Mouse (Mus musculus) brain, embryonic 18.5 days (tissue): ENCODE results near the gene Tigd2.
A peak's percentile ranks its signal among the peaks of the same experiment; 100 is the strongest.
"Not testable (repeated sequence)": the region's sequence is repeated elsewhere in the genome, so short reads cannot be mapped to it uniquely, and the experiment has no call there.

Source experiments
- DNase-seq: peaks from one replicate; pipeline ENCODE4 v3.0.0-alpha.2; 2012; ENCODE audit warnings: low read depth, low spot score

Gene Tigd2

GRCm38 (mm10) chr6:59208685-59209298 is at the start of gene Tigd2:
TSS of gene Tigd2 (plus strand) at chr6:59208870.
- DNase-seq, result peak; percentile 82

GRCm38 (mm10) chr6:59161801-59162478 is 46.7 kb upstream of the Tigd2 start:
- no peak for DNase-seq

GRCm38 (mm10) chr6:59162887-59163286 is 45.8 kb upstream of the Tigd2 start:
- no peak for DNase-seq

GRCm38 (mm10) chr6:59163407-59163806 is 45.3 kb upstream of the Tigd2 start:
- no peak for DNase-seq

- no peak for DNase-seq
Measured at GRCm38 (mm10) chr6:59168939-59169338, 39.7 kb upstream of the Tigd2 start.

- no peak for DNase-seq
Measured at GRCm38 (mm10) chr6:59171230-59171629, 37.4 kb upstream of the Tigd2 start.

GRCm38 (mm10) chr6:59173940-59174339 is 34.7 kb upstream of the Tigd2 start:
- DNase-seq, result no peak

GRCm38 (mm10) chr6:59178051-59178450 is 30.6 kb upstream of the Tigd2 start:
- DNase-seq, result no peak

GRCm38 (mm10) chr6:59180376-59180996 is 28.2 kb upstream of the Tigd2 start:
- DNase-seq, result peak; percentile 59

GRCm38 (mm10) chr6:59185010-59185699 is 23.5 kb upstream of the Tigd2 start:
- no peak for DNase-seq

- no peak for DNase-seq
Measured at GRCm38 (mm10) chr6:59190006-59190405, 18.7 kb upstream of the Tigd2 start.

- DNase-seq, result not testable (repeated sequence)
Measured at GRCm38 (mm10) chr6:59194518-59194917, 14.2 kb upstream of the Tigd2 start.

GRCm38 (mm10) chr6:59195849-59196635 is 12.6 kb upstream of the Tigd2 start:
- no peak for DNase-seq

GRCm38 (mm10) chr6:59196746-59197145 is 11.9 kb upstream of the Tigd2 start:
- DNase-seq, result no peak

- DNase-seq, result no peak
Measured at GRCm38 (mm10) chr6:59198356-59198755, 10.3 kb upstream of the Tigd2 start.

GRCm38 (mm10) chr6:59199021-59199420 is 9.6 kb upstream of the Tigd2 start:
- DNase-seq, result no peak

GRCm38 (mm10) chr6:59207561-59207960 is 1.1 kb upstream of the Tigd2 start:
- DNase-seq, result no peak

- peak; percentile 8 for DNase-seq
Measured at GRCm38 (mm10) chr6:59209299-59209707, 633 bp downstream of the Tigd2 start.

GRCm38 (mm10) chr6:59233191-59233590 is 24.5 kb downstream of the Tigd2 start:
- DNase-seq, result no peak

GRCm38 (mm10) chr6:59233651-59234050 is 25.0 kb downstream of the Tigd2 start:
- no peak for DNase-seq

GRCm38 (mm10) chr6:59249675-59250074 is 41.0 kb downstream of the Tigd2 start:
- no peak for DNase-seq

GRCm38 (mm10) chr6:59250536-59250935 is 41.9 kb downstream of the Tigd2 start:
- DNase-seq, result no peak
